Mouse (Mus musculus) cerebellum, adult 2 months (tissue): Measurements from ENCODE around the gene Asb4.

Experiments used
- CTCF ChIP-seq: fragments of 200-500 bp; IDR thresholded peaks from 2 replicates; pipeline ENCODE4 v1.5.1; 2011; ENCODE audit warnings: low read depth, mild to moderate bottlenecking, control low read depth, low read length, moderate library complexity, borderline replicate concordance; ENCODE audit not compliant: insufficient read depth
- POLR2A ChIP-seq: fragments of 200-500 bp; IDR thresholded peaks from 2 replicates; pipeline ENCODE4 v1.6.1; 2011; ENCODE audit warnings: low read length, control low read depth, borderline replicate concordance; ENCODE audit not compliant: insufficient read depth

DNA sequence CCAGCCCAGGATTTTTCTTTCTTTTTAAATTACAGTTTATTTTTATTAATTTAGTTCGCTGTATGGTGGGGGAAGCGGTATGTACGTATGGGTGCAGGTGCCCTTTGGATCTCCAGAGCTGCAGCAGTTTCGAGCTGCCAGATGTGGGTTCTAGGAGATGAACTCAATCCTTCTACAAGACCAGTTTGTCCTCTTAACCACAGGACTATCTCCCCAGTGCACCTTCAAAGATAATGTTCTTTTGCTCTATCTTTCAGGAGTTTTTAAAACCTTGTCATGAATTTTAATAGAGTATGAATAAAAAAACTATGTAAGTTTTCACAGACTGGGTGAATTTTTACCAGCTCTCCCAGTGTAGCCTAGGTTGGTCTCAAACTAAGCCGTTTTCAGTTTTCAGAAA lies 22.8 kb upstream of the Asb4 start:
- TF ChIP-seq POLR2A (no peak), CTCF (no peak)
